Mouse (Mus musculus) urinary bladder, postnatal 14 days (tissue): ENCODE results near the gene Trub2.

Experiments
- DNase-seq: peaks from one replicate; pipeline ENCODE4 v3.0.0; 2021; ENCODE audit warnings: low spot score

The Trub2 gene

GRCm38 (mm10) chr2:29724664-29725365 lies 63.5 kb downstream of the Trub2 start:
- DNase-seq = no peak

GRCm38 (mm10) chr2:29723132-29723531 lies 65.2 kb downstream of the Trub2 start:
- no peak for DNase-seq

- DNase-seq = peak; percentile 18
These were observed 69.7 kb downstream of the Trub2 start for GRCm38 (mm10) chr2:29718581-29718980.

- peak; percentile 68 for DNase-seq
These were observed 71.6 kb downstream of the Trub2 start for GRCm38 (mm10) chr2:29716691-29717090.

- DNase-seq = no peak
These were observed 72.2 kb downstream of the Trub2 start for GRCm38 (mm10) chr2:29716143-29716542.

- DNase-seq = no peak
These were observed 74.2 kb downstream of the Trub2 start for GRCm38 (mm10) chr2:29714127-29714526.

GRCm38 (mm10) chr2:29713501-29713900 lies 74.8 kb downstream of the Trub2 start:
- DNase-seq = no peak

GRCm38 (mm10) chr2:29711877-29712276 lies 76.4 kb downstream of the Trub2 start:
- DNase-seq = no peak
